Mouse (Mus musculus) gastrocnemius, postnatal 4 days (tissue): ENCODE results near the gene Coq9. TPM values are rescaled to one million over a fixed set of nuclear protein-coding genes. Genes with fewer than 3 reads are reported as not detected.

Experiments
- DNase-seq, 2 experiments: peaks; one replicate each; pipeline ENCODE4 v3.0.0; 2021 to 2022; ENCODE audit warnings: low spot score in 2 of 2, mixed read lengths in 2 of 2
- total RNA-seq, 2 experiments: library from RNA; stranded (reverse); gene quantifications; 2 replicates each; pipeline ENCODE4 v1.2.3; 2021

Gene Coq9
- total RNA-seq, 2 experiments from 2014 or later = 179 to 186 TPM

GRCm38 (mm10) chr8:94865292-94865691 is 27.2 kb downstream of the Coq9 start:
- no peak for DNase-seq

- no peak for DNase-seq
These were observed 28.8 kb downstream of the Coq9 start for GRCm38 (mm10) chr8:94866921-94867320.

- no peak for DNase-seq
These were observed 31.0 kb downstream of the Coq9 start for GRCm38 (mm10) chr8:94869146-94869545.

- no peak for DNase-seq
These were observed 31.9 kb downstream of the Coq9 start for GRCm38 (mm10) chr8:94870003-94870402.

GRCm38 (mm10) chr8:94870474-94871107 is 32.5 kb downstream of the Coq9 start:
- DNase-seq = peak in 1 of 2 experiments; percentile 57

- DNase-seq = peak in 1 of 2 experiments; percentile 61
These were observed 33.2 kb downstream of the Coq9 start for GRCm38 (mm10) chr8:94871108-94871894.

GRCm38 (mm10) chr8:94872156-94872555 is 34.0 kb downstream of the Coq9 start:
- no peak for DNase-seq

GRCm38 (mm10) chr8:94872576-94872975 is 34.5 kb downstream of the Coq9 start:
- no peak for DNase-seq

GRCm38 (mm10) chr8:94874358-94874757 is 36.2 kb downstream of the Coq9 start:
- DNase-seq = peak; percentile 50 to 66

- DNase-seq = no peak
These were observed 37.2 kb downstream of the Coq9 start for GRCm38 (mm10) chr8:94875096-94875870.

- no peak for DNase-seq
These were observed 37.7 kb downstream of the Coq9 start for GRCm38 (mm10) chr8:94875871-94876150.

GRCm38 (mm10) chr8:94876197-94876730 is 38.1 kb downstream of the Coq9 start, which contains the start of gene Dok4:
Gene Dok4 (minus strand): TSS chr8:94876330.
- peak; percentile 84 to 89 for DNase-seq

- no peak for DNase-seq
These were observed 38.7 kb downstream of the Coq9 start for GRCm38 (mm10) chr8:94876820-94877219.

- no peak for DNase-seq
These were observed 42.6 kb downstream of the Coq9 start for GRCm38 (mm10) chr8:94880742-94881141.

- DNase-seq = no peak
These were observed 50.4 kb downstream of the Coq9 start for GRCm38 (mm10) chr8:94888383-94889036.

GRCm38 (mm10) chr8:94892917-94893316 is 54.8 kb downstream of the Coq9 start:
- DNase-seq = no peak

GRCm38 (mm10) chr8:94899262-94899661 is 61.1 kb downstream of the Coq9 start:
- DNase-seq = no peak

- DNase-seq = no peak
These were observed 62.5 kb downstream of the Coq9 start for GRCm38 (mm10) chr8:94900617-94901016.

GRCm38 (mm10) chr8:94901031-94901430 is 62.9 kb downstream of the Coq9 start:
- DNase-seq = no peak

GRCm38 (mm10) chr8:94903709-94904108 is 65.6 kb downstream of the Coq9 start:
- no peak for DNase-seq
